Mouse (Mus musculus) kidney, postnatal 14 days (tissue): ENCODE measurements around the gene Tle3.

Experiments
- DNase-seq: peaks from one replicate; pipeline ENCODE4 v3.0.0; 2022; ENCODE audit warnings: mixed read lengths

Tle3 gene

GRCm38 (mm10) chr9:61378516-61378915 is 6.3 kb downstream of the Tle3 start:
- peak; percentile 37 for DNase-seq

GRCm38 (mm10) chr9:61379016-61379634 is 7.0 kb downstream of the Tle3 start:
- DNase-seq, result peak; percentile 72

GRCm38 (mm10) chr9:61380258-61381062 is 8.3 kb downstream of the Tle3 start:
- DNase-seq, result no peak

GRCm38 (mm10) chr9:61381063-61381408 is 8.9 kb downstream of the Tle3 start:
- no peak for DNase-seq

- DNase-seq, result no peak
Measured at GRCm38 (mm10) chr9:61381445-61381844, 9.3 kb downstream of the Tle3 start.

GRCm38 (mm10) chr9:61382595-61383186 is 10.5 kb downstream of the Tle3 start:
- DNase-seq, result no peak

- no peak for DNase-seq
Measured at GRCm38 (mm10) chr9:61384101-61384500, 11.9 kb downstream of the Tle3 start.

- no peak for DNase-seq
Measured at GRCm38 (mm10) chr9:61384646-61385443, 12.7 kb downstream of the Tle3 start.

- DNase-seq, result no peak
Measured at GRCm38 (mm10) chr9:61385753-61386152, 13.6 kb downstream of the Tle3 start.

- DNase-seq, result no peak
Measured at GRCm38 (mm10) chr9:61386314-61386713, 14.1 kb downstream of the Tle3 start.

- no peak for DNase-seq
Measured at GRCm38 (mm10) chr9:61387797-61388196, 15.6 kb downstream of the Tle3 start.

- peak; percentile 24 for DNase-seq
Measured at GRCm38 (mm10) chr9:61388214-61388613, 16.0 kb downstream of the Tle3 start.

- peak; percentile 39 for DNase-seq
Measured at GRCm38 (mm10) chr9:61388689-61389403, 16.7 kb downstream of the Tle3 start.

GRCm38 (mm10) chr9:61389404-61389701 is 17.2 kb downstream of the Tle3 start:
- DNase-seq, result no peak

- DNase-seq, result no peak
Measured at GRCm38 (mm10) chr9:61391570-61392337, 19.6 kb downstream of the Tle3 start.

GRCm38 (mm10) chr9:61392338-61392620 is 20.1 kb downstream of the Tle3 start:
- DNase-seq, result no peak

GRCm38 (mm10) chr9:61393161-61393560 is 21.0 kb downstream of the Tle3 start:
- DNase-seq, result no peak

- DNase-seq, result no peak
Measured at GRCm38 (mm10) chr9:61393847-61394246, 21.7 kb downstream of the Tle3 start.

- DNase-seq, result no peak
Measured at GRCm38 (mm10) chr9:61395071-61395470, 22.9 kb downstream of the Tle3 start.

- DNase-seq, result peak; percentile 40
Measured at GRCm38 (mm10) chr9:61396474-61396873, 24.3 kb downstream of the Tle3 start.

- DNase-seq, result peak; percentile 64
Measured at GRCm38 (mm10) chr9:61397130-61397529, 25.0 kb downstream of the Tle3 start.

- no peak for DNase-seq
Measured at GRCm38 (mm10) chr9:61398160-61398559, 26.0 kb downstream of the Tle3 start.
